Mouse (Mus musculus) hindbrain, embryonic 16.5 days (tissue): ENCODE measurements around the gene Akap6. TPM values are rescaled to one million over a fixed set of nuclear protein-coding genes. Genes with fewer than 3 reads are reported as not detected.

Experiments
- ATAC-seq: fragments of 200-750 bp; cut with Nextera tagmentation; 2 replicates; pipeline ENCODE4 v1.8.0; 2017; ENCODE audit warnings: moderate TSS enrichment, moderate library complexity
- H3K27ac ChIP-seq: fragments of 300-500 bp; sonication (generic); 2 replicates; pipeline ENCODE4 v1.5.1; 2014; ENCODE audit warnings: low read depth, mild to moderate bottlenecking, control low read depth, low read length, moderate library complexity
- H3K27me3 ChIP-seq: fragments of 300-500 bp; sonication (generic); replicated peaks from 2 replicates; pipeline ENCODE4 v1.6.1; 2014; ENCODE audit warnings: low read length; ENCODE audit not compliant: control insufficient read depth, insufficient read depth
- H3K36me3 ChIP-seq: fragments of 300-500 bp; sonication (generic); 2 replicates; pipeline ENCODE4 v1.6.1; 2014; ENCODE audit warnings: mild to moderate bottlenecking, low read length, moderate library complexity, mixed read lengths; ENCODE audit not compliant: control insufficient read depth, insufficient read depth
- H3K4me1 ChIP-seq: fragments of 300-500 bp; sonication (generic); 2 replicates; pipeline ENCODE4 v1.6.1; 2014; ENCODE audit warnings: low read depth, low read length; ENCODE audit not compliant: control insufficient read depth, insufficient read depth
- H3K4me2 ChIP-seq: fragments of 300-500 bp; sonication (generic); 2 replicates; pipeline ENCODE4 v1.6.1; 2014; ENCODE audit warnings: mild to moderate bottlenecking, low read length, control low read depth, moderate library complexity
- H3K4me3 ChIP-seq: fragments of 300-500 bp; sonication (generic); 2 replicates; pipeline ENCODE4 v1.5.1; 2014; ENCODE audit warnings: mild to moderate bottlenecking, low read length, control low read depth, moderate library complexity
- H3K9ac ChIP-seq: fragments of 300-500 bp; sonication (generic); 2 replicates; pipeline ENCODE4 v1.6.1; 2014; ENCODE audit warnings: low read depth, mild to moderate bottlenecking, control low read depth, low read length, moderate library complexity
- H3K9me3 ChIP-seq: fragments of 300-500 bp; sonication (generic); 2 replicates; pipeline ENCODE4 v1.6.1; 2014; ENCODE audit warnings: mild to moderate bottlenecking, low read length, moderate library complexity; ENCODE audit not compliant: control insufficient read depth
- WGBS: fragments of 180-500 bp; shearing (Covaris S2); extraction: QIAGEN DNeasy Blood & Tissue Kit; methylation state at CpG from one replicate; pipeline ENCODE4 v1.1.7; 2014; 5-methylcytosine and 5-hydroxymethylcytosine counted together
- polyA plus RNA-seq: library from polyadenylated mRNA; unstranded; fragments of >200 nt; fragmentation: Nextera tagmentation; extraction: Ambion mirVana; gene quantifications from 2 replicates; pipeline ENCODE4 v1.2.1, GENCODE M21; 2015

The Akap6 gene
- polyA plus RNA-seq, 1 experiment from 2014 or later, result 23.9 TPM

DNA sequence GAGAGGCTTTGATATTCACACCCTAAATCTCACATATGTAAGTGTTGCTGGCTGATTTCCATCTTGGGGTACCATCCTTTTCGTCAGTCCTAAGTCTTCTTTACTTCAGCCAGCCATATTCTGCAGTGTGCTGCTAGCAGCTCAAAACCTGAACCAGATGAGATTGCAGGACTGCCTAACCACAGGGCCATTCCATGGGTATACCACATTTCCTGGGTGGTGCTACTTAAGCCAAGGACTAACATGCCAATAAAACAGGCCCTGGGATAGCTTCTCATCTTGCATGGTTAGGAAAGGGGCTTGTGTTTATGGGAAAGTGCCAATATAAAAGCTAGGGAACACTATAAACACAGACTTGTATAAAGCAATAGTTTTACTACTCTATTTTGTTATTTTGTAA, 7.6 kb upstream of the Akap6 start:
- no peak for ATAC-seq
- WGBS, result 88% methylated on average over 1 of the region's 1 CpGs
- H3K36me3 ChIP-seq, result no peaks in the 10 kb centered on the region
- no peak overlapping the region for H3K4me3 ChIP-seq
- no peak overlapping the region for H3K4me2 ChIP-seq
- no peak overlapping the region for H3K9ac ChIP-seq
- H3K9me3 ChIP-seq, result no peaks in the 10 kb centered on the region
- H3K27ac ChIP-seq, result no peak overlapping the region
- no peaks in the 10 kb centered on the region for H3K27me3 ChIP-seq
- H3K4me1 ChIP-seq, result no peaks in the 10 kb centered on the region

DNA sequence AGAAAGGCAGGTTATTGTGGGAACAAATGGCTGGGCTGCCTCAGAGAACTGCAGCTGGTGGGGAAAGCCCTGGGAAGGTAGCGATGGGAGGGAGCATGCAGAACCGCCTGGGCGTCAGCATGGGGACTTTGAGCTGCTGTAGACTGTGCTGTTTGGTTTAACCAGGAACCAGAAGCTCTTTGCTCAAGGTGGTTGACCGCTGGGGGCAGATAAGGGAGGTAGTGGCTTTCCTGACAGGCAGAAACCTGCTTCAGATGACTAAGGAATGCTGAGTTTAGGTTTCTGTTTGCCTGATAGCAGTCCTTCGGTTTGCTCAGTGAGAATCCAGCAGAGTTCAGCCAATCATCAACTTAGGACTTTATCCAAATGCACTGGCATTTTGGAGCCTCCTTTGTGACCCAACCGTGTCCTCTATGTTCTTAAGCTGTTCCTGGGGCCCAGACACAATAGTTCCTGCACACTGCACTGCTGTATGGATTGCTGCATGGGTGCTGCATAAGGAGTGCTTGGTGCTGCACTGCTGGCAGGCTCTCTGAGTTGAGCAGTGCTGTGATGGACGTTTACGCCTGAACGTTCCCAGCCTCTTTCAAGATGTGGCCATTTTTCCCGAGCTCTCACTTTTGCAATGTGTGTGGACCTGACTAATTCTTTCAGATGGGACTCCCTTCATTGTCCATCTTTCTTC, 6.8 kb upstream of the Akap6 start:
- Histone ChIP-seq H3K4me1 (no peaks in the 10 kb centered on the region), H3K27ac (no peak overlapping the region), H3K4me2 (no peak overlapping the region), H3K9ac (no peak overlapping the region), H3K36me3 (no peaks in the 10 kb centered on the region), H3K4me3 (no peak overlapping the region), H3K27me3 (no peaks in the 10 kb centered on the region), H3K9me3 (no peaks in the 10 kb centered on the region)
- ATAC-seq, result no peak
- 65% methylated on average over 10 of the region's 10 CpGs for WGBS

DNA sequence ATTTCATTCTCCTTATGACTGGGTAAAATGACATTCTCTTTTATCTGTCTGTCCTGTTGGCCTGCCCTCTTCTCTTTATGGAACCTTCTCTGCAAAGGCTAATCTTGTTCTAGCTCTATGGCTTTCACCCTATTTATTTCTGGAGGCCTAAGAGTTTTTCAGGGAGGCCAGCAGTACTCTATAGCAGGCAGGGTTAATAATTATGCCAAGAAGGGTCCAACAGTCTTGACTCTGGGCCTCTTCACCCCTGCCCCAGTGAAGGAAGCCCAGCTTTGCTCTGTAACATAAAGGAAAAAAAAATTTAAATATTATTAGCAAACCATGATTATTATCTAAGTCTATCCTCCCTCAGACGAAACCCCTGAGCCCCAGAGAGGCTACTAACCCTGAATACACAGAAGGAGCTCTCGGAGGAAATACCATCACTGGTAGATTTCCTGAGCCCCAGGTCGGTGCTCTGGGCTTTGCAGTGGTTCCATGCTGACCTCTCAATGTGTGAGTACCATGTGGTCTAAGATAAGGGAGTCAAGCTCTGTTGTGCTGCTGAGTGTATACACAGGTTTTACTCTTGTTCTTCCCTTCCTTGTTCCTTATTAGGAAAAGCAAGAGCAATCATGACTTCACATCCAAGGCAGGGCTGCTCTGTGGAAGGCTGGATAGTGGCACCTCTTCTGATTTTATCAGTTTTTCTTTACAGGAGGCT, 1.6 kb upstream of the Akap6 start:
- Histone ChIP-seq H3K4me3 (no peak overlapping the region), H3K27me3 (no peaks in the 10 kb centered on the region), H3K27ac (peak overlapping the region; percentile 86), H3K9me3 (no peaks in the 10 kb centered on the region), H3K4me1 (peaks cover 14% of the 10 kb centered on the region), H3K9ac (no peak overlapping the region), H3K4me2 (no peak overlapping the region), H3K36me3 (no peaks in the 10 kb centered on the region)
- WGBS, result 58% methylated on average over 3 of the region's 3 CpGs
- no peak for ATAC-seq

DNA sequence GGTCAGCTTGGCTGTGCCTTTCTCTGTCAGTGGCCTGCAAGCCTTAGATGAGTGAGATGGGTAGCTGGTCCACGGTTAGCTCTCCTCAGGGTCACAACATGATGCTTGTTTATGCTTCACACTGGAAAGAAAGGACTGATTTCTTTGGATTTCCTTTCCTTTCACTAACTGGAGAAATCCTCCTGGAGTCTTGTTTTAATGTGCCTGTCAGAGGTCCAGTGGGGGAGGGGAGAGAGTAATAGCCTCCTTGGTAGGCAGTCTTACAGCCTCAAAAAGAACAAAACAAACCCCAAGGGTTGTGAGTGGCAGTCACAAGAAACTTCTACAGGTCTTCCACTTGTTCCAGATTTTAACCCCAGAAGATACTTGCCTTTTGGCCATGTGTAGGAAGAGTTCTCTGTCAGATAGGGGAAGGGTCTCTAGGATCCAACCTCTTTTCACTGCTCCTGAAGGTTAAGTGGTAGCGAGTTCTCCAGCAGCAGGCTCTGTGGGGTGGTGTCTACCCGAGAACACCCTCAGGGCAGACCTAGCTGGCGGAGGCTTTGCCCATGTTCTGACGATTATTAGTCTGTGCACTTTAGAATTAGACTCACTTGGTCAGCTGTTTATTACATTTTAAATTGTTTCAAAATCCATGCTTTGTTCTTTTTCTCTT, 780 bp upstream of the Akap6 start:
- peak overlapping the region; percentile 66 for H3K4me3 ChIP-seq
- H3K9ac ChIP-seq, result peak overlapping the region; percentile 60
- peak overlapping the region; percentile 72 for H3K4me2 ChIP-seq
- no peak for ATAC-seq
- H3K27ac ChIP-seq, result peak overlapping the region; percentile 86
- no peaks in the 10 kb centered on the region for H3K9me3 ChIP-seq
- H3K4me1 ChIP-seq, result peaks cover 18% of the 10 kb centered on the region
- H3K36me3 ChIP-seq, result no peaks in the 10 kb centered on the region
- H3K27me3 ChIP-seq, result no peaks in the 10 kb centered on the region
- 5% methylated on average over 5 of the region's 5 CpGs for WGBS

DNA sequence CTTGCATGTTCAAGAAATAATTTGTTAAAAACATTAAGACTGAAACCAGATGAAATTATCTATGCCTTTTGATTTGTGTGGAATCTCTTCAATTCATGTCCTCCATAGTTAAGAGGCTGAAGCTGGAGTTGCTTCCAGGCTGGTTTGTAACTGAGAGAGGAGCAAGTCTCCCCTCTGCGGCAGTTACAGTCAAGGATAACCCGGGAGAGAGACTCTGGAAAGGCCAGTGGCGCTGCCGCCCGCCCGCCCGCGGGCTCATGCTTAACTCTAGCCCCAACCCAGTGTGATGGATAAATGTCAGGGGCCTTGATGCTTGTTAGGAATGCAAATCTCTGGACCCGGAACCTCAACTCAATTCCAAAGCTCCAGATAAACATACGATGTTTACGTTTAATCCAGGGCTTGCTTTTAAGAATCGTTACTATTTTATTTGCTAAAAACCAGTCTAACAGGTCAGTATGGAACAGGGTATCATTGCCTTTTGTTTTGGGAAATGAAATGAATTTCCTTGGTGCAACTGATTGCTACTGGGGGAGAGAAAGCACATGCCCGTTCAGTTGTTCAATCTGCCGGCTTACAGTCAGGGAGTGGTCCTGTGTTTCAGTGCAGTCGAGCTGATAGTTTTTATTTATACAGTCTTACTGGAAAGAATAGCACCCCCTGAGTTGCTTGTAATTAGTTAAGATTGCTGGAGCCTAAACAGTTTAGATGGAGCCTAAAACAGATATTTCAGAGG, 946 bp downstream of the Akap6 start:
- H3K36me3 ChIP-seq, result no peaks in the 10 kb centered on the region
- H3K27ac ChIP-seq, result peak overlapping the region; percentile 86
- 5% methylated on average over 15 of the region's 15 CpGs for WGBS
- peak overlapping the region; percentile 66 for H3K4me3 ChIP-seq
- H3K27me3 ChIP-seq, result no peaks in the 10 kb centered on the region
- H3K9ac ChIP-seq, result peak overlapping the region; percentile 75
- ATAC-seq, result peak; percentile 25; the same call in 1 of the 2 replicates
- H3K4me1 ChIP-seq, result peaks cover 18% of the 10 kb centered on the region
- H3K4me2 ChIP-seq, result peak overlapping the region; percentile 72
- no peaks in the 10 kb centered on the region for H3K9me3 ChIP-seq

DNA sequence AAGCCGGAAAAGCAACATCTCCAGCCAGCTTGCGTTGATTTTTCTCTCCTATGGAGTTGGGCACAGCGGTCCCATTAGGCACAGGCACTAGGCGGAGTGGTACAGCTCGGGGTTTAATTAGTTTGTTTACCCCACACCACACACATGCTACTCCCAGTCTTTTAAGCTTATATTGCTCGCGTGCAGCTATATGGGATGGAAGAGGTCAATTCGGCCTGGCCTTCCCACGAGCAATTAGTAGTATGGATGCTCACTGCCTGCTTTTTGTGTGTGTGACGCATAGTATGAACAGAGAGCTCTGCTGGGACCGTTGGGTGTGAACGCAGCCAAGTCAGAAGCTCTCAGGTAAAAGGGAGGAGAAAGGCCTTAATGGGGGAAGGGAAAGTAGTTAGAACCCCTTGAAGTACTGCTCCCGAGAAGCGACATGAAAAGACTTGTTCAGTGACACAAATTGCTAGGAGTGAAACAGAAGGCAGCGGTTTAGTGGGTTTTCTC, 1.6 kb downstream of the Akap6 start:
- Histone ChIP-seq H3K9ac (peak overlapping the region; percentile 75), H3K36me3 (no peaks in the 10 kb centered on the region), H3K9me3 (no peaks in the 10 kb centered on the region), H3K4me1 (peaks cover 18% of the 10 kb centered on the region), H3K4me2 (peak overlapping the region; percentile 72), H3K4me3 (peak overlapping the region; percentile 66), H3K27me3 (no peaks in the 10 kb centered on the region), H3K27ac (peak overlapping the region; percentile 86)
- ATAC-seq, result peak; percentile 57
- WGBS, result 6% methylated on average over 15 of the region's 15 CpGs

DNA sequence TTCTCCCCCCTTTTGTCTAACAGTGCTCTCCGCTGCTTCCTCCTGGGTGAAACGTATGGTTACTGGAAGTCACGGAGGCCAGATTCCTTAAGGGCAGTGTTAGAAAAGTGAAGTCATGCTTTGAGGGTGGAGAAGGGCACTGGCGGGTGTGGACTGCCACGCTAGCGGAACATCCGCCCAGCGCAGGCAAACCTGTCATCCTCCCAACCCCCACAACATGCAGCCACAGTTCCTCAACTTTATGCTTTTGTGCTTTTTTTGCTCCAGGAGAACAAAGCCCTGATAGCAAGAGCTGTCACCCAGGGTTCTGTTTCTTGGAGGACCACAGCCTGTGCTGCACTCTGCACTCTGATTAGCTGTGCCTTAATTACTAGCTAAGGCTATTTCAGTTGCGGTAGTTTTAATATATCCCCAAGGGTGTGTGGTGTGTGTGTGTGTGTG, 2.0 kb downstream of the Akap6 start:
- Histone ChIP-seq H3K4me2 (peak overlapping the region; percentile 72), H3K4me3 (peak overlapping the region; percentile 66), H3K36me3 (no peaks in the 10 kb centered on the region), H3K9ac (peak overlapping the region; percentile 75), H3K9me3 (no peaks in the 10 kb centered on the region), H3K27ac (peak overlapping the region; percentile 86), H3K27me3 (no peaks in the 10 kb centered on the region), H3K4me1 (peaks cover 18% of the 10 kb centered on the region)
- no peak for ATAC-seq
- WGBS, result 11% methylated on average over 9 of the region's 9 CpGs

DNA sequence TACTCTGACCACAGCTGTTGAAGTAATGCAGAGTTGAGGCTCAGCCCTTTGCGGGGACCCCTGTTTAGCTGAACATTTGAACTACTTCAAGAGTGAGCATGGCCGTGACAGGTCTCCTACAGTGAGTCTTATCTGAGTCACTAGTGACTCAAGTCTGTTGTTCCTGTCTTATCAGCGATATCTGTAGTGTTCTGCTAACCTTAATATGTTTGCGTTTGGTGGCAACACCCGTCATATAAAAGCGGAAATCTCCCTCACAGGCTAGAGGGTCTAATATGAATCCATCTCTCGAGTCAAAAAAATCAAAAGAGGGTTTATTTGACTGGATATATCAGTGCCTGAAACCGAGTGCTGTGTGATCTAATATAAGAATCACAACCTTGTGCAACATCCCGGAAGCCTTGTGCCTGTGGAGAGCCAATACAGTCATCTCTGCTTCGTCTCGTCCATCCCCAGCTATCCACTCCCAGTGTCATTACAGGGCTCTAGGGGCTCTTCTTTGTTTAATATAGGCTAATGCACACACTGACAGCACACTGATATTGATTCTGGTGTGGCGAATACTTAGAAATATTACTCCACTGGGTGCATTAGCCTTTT, 3.3 kb downstream of the Akap6 start:
- WGBS, result 66% methylated on average over 12 of the region's 12 CpGs
- peak overlapping the region; percentile 11 for H3K4me3 ChIP-seq
- H3K36me3 ChIP-seq, result no peaks in the 10 kb centered on the region
- H3K27ac ChIP-seq, result no peak overlapping the region
- ATAC-seq, result no peak
- H3K4me1 ChIP-seq, result peaks cover 18% of the 10 kb centered on the region
- H3K4me2 ChIP-seq, result peak overlapping the region; percentile 72
- no peaks in the 10 kb centered on the region for H3K27me3 ChIP-seq
- no peaks in the 10 kb centered on the region for H3K9me3 ChIP-seq
- H3K9ac ChIP-seq, result peak overlapping the region; percentile 15; the same call in 1 of the 2 replicates
